13 mouse cellular contexts compared by ENCODE assay signal in the genomic region with DNA sequence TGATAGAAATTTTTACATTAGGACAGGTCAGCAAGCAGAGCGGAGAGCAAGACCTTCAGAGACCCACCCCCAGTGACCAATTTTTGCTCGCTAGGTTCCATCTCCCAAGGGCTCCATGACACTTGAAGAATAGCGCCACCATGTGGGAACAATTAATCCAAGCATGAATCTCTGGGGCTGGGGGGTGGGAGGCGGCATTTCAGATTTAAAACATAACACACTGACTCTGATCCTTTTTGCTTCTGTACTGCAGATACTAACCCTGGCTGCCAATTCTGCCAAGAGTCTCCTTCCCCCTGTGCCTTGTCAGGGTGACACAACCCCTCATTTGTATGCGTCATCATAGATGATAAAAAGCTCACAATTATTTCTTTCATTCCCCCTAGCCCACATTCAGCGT.
A peak's percentile ranks its signal among the peaks of the same experiment; 100 is the strongest.
DNase-seq lines count a peak whose midpoint lies in the region; ATAC-seq and TF ChIP-seq lines count a peak whose summit lies in the region.
"Had no signal": no experiment of that assay in that cellular context is flagged by ENCODE, and none has a peak within 500 bp of the region (broad histone marks: within the 10 kb centered on the region; RNA-seq: fewer than 3 reads in every experiment).

No protein-coding gene starts in this region.

- WGBS in heart, embryonic 10.5 days, result 76% methylated on average over 6 of the region's 6 CpGs
- 69% methylated on average over 6 of the region's 6 CpGs for WGBS in liver, embryonic 15.5 days (ENCODE audit: insufficient replicate concordance)

- peak overlapping the region; percentile 62 for H3K4me2 ChIP-seq in liver, embryonic 15.5 days
- H3K4me2 ChIP-seq: forebrain, embryonic 12.5 days had no signal

- intact Hi-C loops in left cerebral cortex, postnatal 14 days (cut with DNase I), result no loop called here

- H3K9ac ChIP-seq in liver, embryonic 15.5 days, result peak overlapping the region; percentile 51
- H3K9ac ChIP-seq: forebrain, embryonic 12.5 days had no signal

- H3K4me1 ChIP-seq in heart, embryonic 10.5 days, result peaks cover 22% of the 10 kb centered on the region
- H3K4me1 ChIP-seq in E14TG2a.4 (replicated peaks; ENCODE audit: low read depth, low read length), result peaks cover 27% of the 10 kb centered on the region
- peaks cover 69% of the 10 kb centered on the region for H3K4me1 ChIP-seq in liver, embryonic 15.5 days (replicated peaks)

- no peak for DNase-seq in heart, embryonic 10.5 days (ENCODE audit: low spot score)
- no peak for DNase-seq in heart, adult 11 months
- peak; percentile 38 for DNase-seq in brain, adult 2 months (ENCODE audit: low read depth, low spot score)
- no peak for DNase-seq in left cerebral cortex, postnatal 14 days (ENCODE audit: low spot score in 2 of 2)
- DNase-seq in adrenal gland, adult 8-10 months, result no peak
- DNase-seq in spleen, adult 12 weeks (ENCODE audit: low spot score), result no peak
- DNase-seq: gastrocnemius, postnatal 14 days; kidney, postnatal 36 days; lung, postnatal 36 days had no signal

- no peaks in the 10 kb centered on the region for H3K9me3 ChIP-seq in heart, embryonic 10.5 days
- no peaks in the 10 kb centered on the region for H3K9me3 ChIP-seq in E14TG2a.4 (ENCODE audit: low read length)
- no peaks in the 10 kb centered on the region for H3K9me3 ChIP-seq in liver, embryonic 15.5 days (replicated peaks)

- H3K27me3 ChIP-seq in heart, embryonic 10.5 days (ENCODE audit: insufficient read depth, poor library complexity, severe bottlenecking), result no peaks in the 10 kb centered on the region
- no peaks in the 10 kb centered on the region for H3K27me3 ChIP-seq in E14TG2a.4 (ENCODE audit: insufficient read depth, low read length)
- H3K27me3 ChIP-seq in liver, embryonic 15.5 days, result no peaks in the 10 kb centered on the region
- H3K27me3 ChIP-seq: forebrain, embryonic 12.5 days had no signal

- 0 out of 2 replicates have a peak, but pooled peaks cover 3% of the 10 kb centered on the region for H3K36me3 ChIP-seq in heart, embryonic 10.5 days
- no peaks in the 10 kb centered on the region for H3K36me3 ChIP-seq in E14TG2a.4 (ENCODE audit: insufficient read depth, low read length)
- H3K36me3 ChIP-seq in liver, embryonic 15.5 days (replicated peaks), result peaks cover 4% of the 10 kb centered on the region; the same call in 1 of the 2 replicates
- H3K36me3 ChIP-seq: hindbrain, embryonic 10.5 days had no signal

- no peak overlapping the region for H3K4me3 ChIP-seq in heart, embryonic 10.5 days
- no peak overlapping the region for H3K4me3 ChIP-seq in E14TG2a.4 (replicated peaks; ENCODE audit: low read length)
- H3K4me3 ChIP-seq in liver, embryonic 15.5 days (replicated peaks), result peak overlapping the region; percentile 53
- H3K4me3 ChIP-seq: forebrain, embryonic 12.5 days; hindbrain, embryonic 10.5 days had no signal

- peak overlapping the region; percentile 29; the same call in 1 of the 2 replicates for H3K27ac ChIP-seq in heart, embryonic 10.5 days
- H3K27ac ChIP-seq in liver, embryonic 15.5 days (replicated peaks), result peak overlapping the region; percentile 90
- H3K27ac ChIP-seq: forebrain, embryonic 12.5 days; hindbrain, embryonic 10.5 days had no signal

- ATAC-seq in liver, embryonic 15.5 days (ENCODE audit: insufficient read depth), result peak; percentile 47

- TF ChIP-seq CTCF in E14TG2a.4 (conservative IDR thresholded peaks at IDR 0.05; ENCODE audit: low read length), result peak; percentile 48
